Mouse (Mus musculus): ENCODE measurements around the gene Begain. TPM values are rescaled to one million over a fixed set of nuclear protein-coding genes. Genes with fewer than 3 reads are reported as not detected.

Gene Begain
- polyA plus RNA-seq, 1 experiment from 2014 or later: 20.1 TPM

DNA sequence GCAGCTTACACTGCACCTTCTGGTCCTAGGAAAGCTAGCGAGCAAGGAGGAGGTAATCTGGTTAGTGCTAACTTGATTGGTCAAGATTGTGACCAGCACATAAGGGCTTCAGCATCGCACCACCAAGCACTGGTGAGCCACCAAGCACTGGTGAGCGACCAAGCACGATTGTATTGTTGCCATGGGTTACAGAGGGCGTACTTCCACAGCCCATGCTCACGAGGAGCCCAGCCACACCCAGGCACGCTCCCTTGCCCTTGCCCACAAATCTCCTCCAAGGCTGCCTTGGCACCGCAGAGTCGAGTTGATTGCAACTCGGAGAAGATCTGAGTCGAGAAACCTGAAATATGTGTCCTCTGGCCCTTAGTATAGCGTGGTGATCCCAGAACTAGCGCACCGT, 22.0 kb upstream of the Begain start:
- Histone ChIP-seq H3K4me1 (ENCODE audit: control insufficient read depth, insufficient read depth, low read length) (no peaks in the 10 kb centered on the region), H3K9me3 (ENCODE audit: control insufficient read depth, low read depth, low read length) (no peaks in the 10 kb centered on the region), H3K4me3 (ENCODE audit: low read depth, low read length) (no peak overlapping the region), H3K9ac (replicated peaks; ENCODE audit: low read depth, low read length) (no peak overlapping the region), H3K27me3 (ENCODE audit: control insufficient read depth, insufficient read depth, low read length) (no peaks in the 10 kb centered on the region), H3K36me3 (ENCODE audit: control insufficient read depth, insufficient read depth, low read length) (no peaks in the 10 kb centered on the region), H3K27ac (ENCODE audit: low read length) (no peak overlapping the region), H3K4me2 (replicated peaks; ENCODE audit: low read depth, low read length) (no peak overlapping the region)
- WGBS: 88% methylated on average over 14 of the region's 14 CpGs
- ATAC-seq (ENCODE audit: insufficient number of reproducible peaks, insufficient read depth, low FRiP score, low read depth): no peak

DNA sequence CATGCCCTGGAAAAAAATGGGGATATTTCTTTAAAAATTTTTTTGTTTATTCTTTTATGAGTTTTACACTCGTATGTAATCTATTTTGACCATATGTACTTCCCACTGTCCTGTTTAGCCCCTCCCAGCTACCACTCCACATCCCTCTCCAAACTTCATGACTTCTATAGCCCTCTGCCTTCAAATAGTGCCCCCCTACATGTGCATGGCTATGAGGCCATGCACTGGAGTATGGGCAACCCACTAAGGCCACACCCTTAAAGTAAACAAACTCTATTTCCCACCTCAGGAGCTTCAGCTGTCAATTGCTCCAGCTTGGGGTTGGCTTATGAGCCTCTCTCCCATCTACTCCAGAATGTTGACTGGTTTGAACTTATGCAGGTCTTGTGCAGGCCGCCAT, 18.1 kb upstream of the Begain start:
- H3K9me3 ChIP-seq (ENCODE audit: control insufficient read depth, low read depth, low read length): no peaks in the 10 kb centered on the region
- H3K36me3 ChIP-seq (ENCODE audit: control insufficient read depth, insufficient read depth, low read length): no peaks in the 10 kb centered on the region
- no peak overlapping the region for H3K4me3 ChIP-seq (ENCODE audit: low read depth, low read length)
- H3K27me3 ChIP-seq (ENCODE audit: control insufficient read depth, insufficient read depth, low read length): no peaks in the 10 kb centered on the region
- no peak overlapping the region for H3K27ac ChIP-seq (ENCODE audit: low read length)
- H3K4me2 ChIP-seq (replicated peaks; ENCODE audit: low read depth, low read length): no peak overlapping the region
- WGBS: 62% methylated on average over 2 of the region's 2 CpGs
- H3K4me1 ChIP-seq (ENCODE audit: control insufficient read depth, insufficient read depth, low read length): no peaks in the 10 kb centered on the region
- ATAC-seq (ENCODE audit: insufficient number of reproducible peaks, insufficient read depth, low FRiP score, low read depth): no peak
- H3K9ac ChIP-seq (replicated peaks; ENCODE audit: low read depth, low read length): no peak overlapping the region

DNA sequence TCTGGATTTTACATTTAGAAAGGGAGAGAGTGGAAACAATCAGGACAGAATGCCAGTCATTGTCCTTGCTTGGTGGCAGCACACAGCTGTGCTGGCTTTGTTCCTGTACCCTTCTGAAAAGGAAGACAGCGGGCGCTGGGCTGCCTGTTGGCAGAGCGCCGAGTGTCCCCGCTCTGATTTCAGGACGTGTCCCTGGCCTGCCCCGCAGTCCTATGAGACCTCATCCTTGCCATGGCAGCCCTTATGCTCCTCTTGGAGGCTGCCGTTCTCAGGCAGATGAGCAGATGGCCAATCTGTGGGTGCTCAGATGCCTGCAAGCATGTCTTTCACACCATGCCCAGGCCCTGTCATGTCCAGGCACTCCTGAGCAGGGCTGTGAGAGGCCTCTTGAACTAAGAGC, 17.7 kb upstream of the Begain start:
- H3K4me3 ChIP-seq (ENCODE audit: low read depth, low read length): no peak overlapping the region
- no peaks in the 10 kb centered on the region for H3K36me3 ChIP-seq (ENCODE audit: control insufficient read depth, insufficient read depth, low read length)
- H3K27me3 ChIP-seq (ENCODE audit: control insufficient read depth, insufficient read depth, low read length): no peaks in the 10 kb centered on the region
- no peaks in the 10 kb centered on the region for H3K9me3 ChIP-seq (ENCODE audit: control insufficient read depth, low read depth, low read length)
- H3K27ac ChIP-seq (ENCODE audit: low read length): no peak overlapping the region
- no peak overlapping the region for H3K4me2 ChIP-seq (replicated peaks; ENCODE audit: low read depth, low read length)
- no peak for ATAC-seq (ENCODE audit: insufficient number of reproducible peaks, insufficient read depth, low FRiP score, low read depth)
- 81% methylated on average over 8 of the region's 8 CpGs for WGBS
- H3K4me1 ChIP-seq (ENCODE audit: control insufficient read depth, insufficient read depth, low read length): no peaks in the 10 kb centered on the region
- H3K9ac ChIP-seq (replicated peaks; ENCODE audit: low read depth, low read length): no peak overlapping the region

DNA sequence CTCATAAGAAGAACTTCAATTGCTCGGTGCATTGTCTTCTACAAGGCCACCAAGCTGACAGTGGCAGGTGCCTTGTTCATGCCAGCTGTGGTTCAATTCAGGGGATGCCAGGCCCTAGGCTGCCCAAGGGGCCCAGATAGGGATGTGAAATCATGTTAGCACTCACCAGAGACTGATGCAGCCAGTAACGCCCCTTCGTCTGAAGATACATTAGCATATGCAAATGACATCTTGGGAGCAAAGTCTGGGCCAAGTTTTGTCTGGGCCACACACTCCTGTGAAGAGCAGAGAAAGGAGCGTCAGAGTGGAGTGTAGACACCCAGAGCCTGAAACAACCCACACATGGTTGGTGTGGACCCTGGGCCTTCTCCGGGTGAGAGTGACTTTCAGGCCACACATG, 17.0 kb upstream of the Begain start:
- no peaks in the 10 kb centered on the region for H3K4me1 ChIP-seq (ENCODE audit: control insufficient read depth, insufficient read depth, low read length)
- H3K36me3 ChIP-seq (ENCODE audit: control insufficient read depth, insufficient read depth, low read length): no peaks in the 10 kb centered on the region
- H3K4me3 ChIP-seq (ENCODE audit: low read depth, low read length): no peak overlapping the region
- ATAC-seq (ENCODE audit: insufficient number of reproducible peaks, insufficient read depth, low FRiP score, low read depth): no peak
- no peaks in the 10 kb centered on the region for H3K9me3 ChIP-seq (ENCODE audit: control insufficient read depth, low read depth, low read length)
- no peak overlapping the region for H3K27ac ChIP-seq (ENCODE audit: low read length)
- no peak overlapping the region for H3K9ac ChIP-seq (replicated peaks; ENCODE audit: low read depth, low read length)
- H3K27me3 ChIP-seq (ENCODE audit: control insufficient read depth, insufficient read depth, low read length): no peaks in the 10 kb centered on the region
- 68% methylated on average over 5 of the region's 5 CpGs for WGBS
- no peak overlapping the region for H3K4me2 ChIP-seq (replicated peaks; ENCODE audit: low read depth, low read length)

DNA sequence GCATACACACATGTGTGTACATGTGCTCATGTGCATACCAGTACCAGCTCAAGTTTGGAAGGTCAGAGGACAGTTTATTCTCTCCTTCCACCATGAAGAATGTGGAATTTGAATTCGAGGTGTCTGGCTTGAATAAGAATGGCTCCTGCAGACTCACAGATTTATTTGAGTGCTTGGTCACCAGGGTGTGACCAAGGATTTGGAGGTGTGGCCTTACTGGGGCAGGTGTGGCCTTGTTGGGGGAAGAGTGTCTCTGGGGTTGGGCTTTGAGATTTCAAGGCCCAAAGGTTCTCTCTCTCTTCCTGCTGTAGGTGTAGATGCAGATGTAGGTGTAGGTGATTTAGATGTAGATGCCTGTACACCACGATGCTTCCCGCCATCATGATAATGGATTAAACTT, 15.5 kb upstream of the Begain start:
- 77% methylated on average over 3 of the region's 3 CpGs for WGBS

DNA sequence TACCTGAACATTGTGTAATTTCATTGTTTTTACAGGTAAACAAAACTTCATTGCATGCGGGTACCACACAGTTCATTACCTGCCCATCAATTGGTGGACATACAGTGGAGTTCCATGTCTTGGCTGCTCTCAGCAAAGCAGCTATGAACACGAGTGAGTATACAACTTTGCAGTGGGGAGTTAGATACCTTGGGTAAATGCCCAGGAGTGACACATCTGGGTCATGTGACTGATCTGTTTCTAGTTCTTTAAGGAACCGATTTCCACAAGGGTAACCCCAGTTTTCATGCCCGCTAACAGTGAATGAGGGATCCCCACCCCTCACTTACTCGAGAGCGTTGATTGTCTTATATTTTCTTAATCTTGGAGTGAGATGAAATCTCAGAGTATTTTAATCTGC, 9.0 kb upstream of the Begain start:
- Histone ChIP-seq H3K36me3 (ENCODE audit: control insufficient read depth, insufficient read depth, low read length) (no peaks in the 10 kb centered on the region), H3K4me1 (ENCODE audit: control insufficient read depth, insufficient read depth, low read length) (no peaks in the 10 kb centered on the region), H3K4me3 (ENCODE audit: low read depth, low read length) (no peak overlapping the region), H3K27ac (ENCODE audit: low read length) (no peak overlapping the region), H3K9me3 (ENCODE audit: control insufficient read depth, low read depth, low read length) (no peaks in the 10 kb centered on the region), H3K9ac (replicated peaks; ENCODE audit: low read depth, low read length) (no peak overlapping the region), H3K4me2 (replicated peaks; ENCODE audit: low read depth, low read length) (no peak overlapping the region), H3K27me3 (ENCODE audit: control insufficient read depth, insufficient read depth, low read length) (no peaks in the 10 kb centered on the region)
- ATAC-seq (ENCODE audit: insufficient number of reproducible peaks, insufficient read depth, low FRiP score, low read depth): no peak
- WGBS: 76% methylated on average over 6 of the region's 6 CpGs

More for the DNA sequence above, 15.5 kb upstream of the Begain start:
- Histone ChIP-seq H3K4me1 (ENCODE audit: control insufficient read depth, insufficient read depth, low read length) (no peaks in the 10 kb centered on the region), H3K36me3 (ENCODE audit: control insufficient read depth, insufficient read depth, low read length) (no peaks in the 10 kb centered on the region), H3K27me3 (ENCODE audit: control insufficient read depth, insufficient read depth, low read length) (no peaks in the 10 kb centered on the region), H3K4me3 (ENCODE audit: low read depth, low read length) (no peak overlapping the region), H3K4me2 (replicated peaks; ENCODE audit: low read depth, low read length) (no peak overlapping the region), H3K9me3 (ENCODE audit: control insufficient read depth, low read depth, low read length) (no peaks in the 10 kb centered on the region), H3K9ac (replicated peaks; ENCODE audit: low read depth, low read length) (no peak overlapping the region), H3K27ac (ENCODE audit: low read length) (no peak overlapping the region)
- ATAC-seq (ENCODE audit: insufficient number of reproducible peaks, insufficient read depth, low FRiP score, low read depth): no peak

DNA sequence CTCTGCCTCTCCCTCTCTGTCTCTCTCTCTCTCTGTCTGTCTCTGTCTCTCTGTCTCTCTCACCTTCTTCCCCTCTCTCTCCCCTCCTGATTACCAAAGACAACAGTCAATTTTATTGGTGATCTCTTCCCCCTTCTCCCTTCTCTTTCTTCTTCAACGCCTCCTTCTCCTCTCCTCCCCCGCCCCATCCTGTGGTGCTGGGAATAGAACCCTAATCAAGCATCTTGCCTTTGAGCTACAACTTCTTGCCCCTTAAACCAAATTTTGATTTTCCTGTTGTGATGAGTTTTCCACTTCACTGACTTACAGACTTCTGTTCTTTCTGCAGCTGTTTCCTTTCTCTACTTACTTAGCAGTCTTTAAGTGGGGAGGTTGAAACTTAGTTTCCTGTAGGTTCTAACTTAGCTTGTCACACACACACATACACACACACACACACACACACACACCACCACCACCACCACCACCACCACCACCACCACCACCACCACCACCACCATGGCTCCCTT, 6.8 kb upstream of the Begain start:
- Histone ChIP-seq H3K4me1 (ENCODE audit: control insufficient read depth, insufficient read depth, low read length) (no peaks in the 10 kb centered on the region), H3K9ac (replicated peaks; ENCODE audit: low read depth, low read length) (no peak overlapping the region), H3K27ac (ENCODE audit: low read length) (no peak overlapping the region), H3K9me3 (ENCODE audit: control insufficient read depth, low read depth, low read length) (no peaks in the 10 kb centered on the region), H3K36me3 (ENCODE audit: control insufficient read depth, insufficient read depth, low read length) (no peaks in the 10 kb centered on the region), H3K4me3 (ENCODE audit: low read depth, low read length) (no peak overlapping the region), H3K27me3 (ENCODE audit: control insufficient read depth, insufficient read depth, low read length) (no peaks in the 10 kb centered on the region), H3K4me2 (replicated peaks; ENCODE audit: low read depth, low read length) (no peak overlapping the region)
- no peak for ATAC-seq (ENCODE audit: insufficient number of reproducible peaks, insufficient read depth, low FRiP score, low read depth)
- WGBS: 59% methylated on average over 2 of the region's 2 CpGs

DNA sequence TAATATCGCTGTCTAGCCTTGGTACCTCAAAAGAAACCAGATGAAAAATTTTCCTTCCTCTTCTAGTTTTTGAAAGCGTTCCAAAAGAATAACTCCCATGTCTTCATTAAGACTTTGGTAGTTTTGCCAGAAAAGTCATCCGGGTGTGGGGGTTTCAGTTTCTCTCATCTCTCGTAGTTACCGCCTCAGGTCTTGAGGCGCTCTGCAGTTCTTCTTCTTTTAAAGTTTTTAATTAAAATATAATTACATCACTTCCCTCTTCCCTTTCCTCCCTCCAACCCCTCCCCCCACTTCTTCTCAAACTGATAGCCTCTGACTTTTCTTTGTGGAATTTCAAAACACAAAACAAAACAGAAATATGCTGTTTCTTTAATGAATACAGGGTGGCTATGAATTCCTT, 6.1 kb upstream of the Begain start:
- no peak overlapping the region for H3K9ac ChIP-seq (replicated peaks; ENCODE audit: low read depth, low read length)
- no peak for ATAC-seq (ENCODE audit: insufficient number of reproducible peaks, insufficient read depth, low FRiP score, low read depth)
- 72% methylated on average over 6 of the region's 6 CpGs for WGBS
- no peaks in the 10 kb centered on the region for H3K9me3 ChIP-seq (ENCODE audit: control insufficient read depth, low read depth, low read length)
- no peaks in the 10 kb centered on the region for H3K27me3 ChIP-seq (ENCODE audit: control insufficient read depth, insufficient read depth, low read length)
- no peak overlapping the region for H3K4me2 ChIP-seq (replicated peaks; ENCODE audit: low read depth, low read length)
- H3K27ac ChIP-seq (ENCODE audit: low read length): no peak overlapping the region
- H3K4me3 ChIP-seq (ENCODE audit: low read depth, low read length): no peak overlapping the region
- H3K4me1 ChIP-seq (ENCODE audit: control insufficient read depth, insufficient read depth, low read length): no peaks in the 10 kb centered on the region
- H3K36me3 ChIP-seq (ENCODE audit: control insufficient read depth, insufficient read depth, low read length): no peaks in the 10 kb centered on the region

DNA sequence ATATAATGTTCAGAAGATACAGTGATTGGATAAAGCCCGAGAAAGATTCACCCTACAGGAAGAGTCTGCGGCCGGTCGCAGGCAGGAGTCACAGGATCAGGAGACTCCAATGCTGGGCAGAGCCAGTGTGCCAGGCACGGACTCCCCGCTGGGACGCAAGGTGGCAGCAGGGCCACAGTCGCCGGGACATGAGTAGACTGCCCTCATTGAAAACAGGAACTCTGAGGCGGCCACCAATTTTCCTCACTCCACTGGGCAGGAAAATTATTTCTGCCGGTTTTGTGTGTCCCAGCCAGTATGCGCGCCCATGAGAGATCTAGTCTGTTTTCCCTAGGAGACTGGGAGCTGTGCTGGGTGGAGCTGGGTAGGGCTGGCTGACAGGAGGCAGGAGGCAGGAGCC, 3.2 kb upstream of the Begain start:
- no peak overlapping the region for H3K27ac ChIP-seq (ENCODE audit: low read length)
- H3K4me2 ChIP-seq (replicated peaks; ENCODE audit: low read depth, low read length): no peak overlapping the region
- ATAC-seq (ENCODE audit: insufficient number of reproducible peaks, insufficient read depth, low FRiP score, low read depth): no peak
- peaks cover 10% of the 10 kb centered on the region; the same call in 1 of the 2 replicates for H3K4me1 ChIP-seq (ENCODE audit: control insufficient read depth, insufficient read depth, low read length)
- H3K9me3 ChIP-seq (ENCODE audit: control insufficient read depth, low read depth, low read length): no peaks in the 10 kb centered on the region
- 95% methylated on average over 13 of the region's 13 CpGs for WGBS
- H3K27me3 ChIP-seq (ENCODE audit: control insufficient read depth, insufficient read depth, low read length): no peaks in the 10 kb centered on the region
- no peaks in the 10 kb centered on the region for H3K36me3 ChIP-seq (ENCODE audit: control insufficient read depth, insufficient read depth, low read length)
- no peak overlapping the region for H3K9ac ChIP-seq (replicated peaks; ENCODE audit: low read depth, low read length)
- no peak overlapping the region for H3K4me3 ChIP-seq (ENCODE audit: low read depth, low read length)
